Mouse (Mus musculus): Measurements from ENCODE around the gene Unc79. TPM values are rescaled to one million over a fixed set of nuclear protein-coding genes. Genes with fewer than 3 reads are reported as not detected.

The Unc79 gene
- polyA plus RNA-seq, 1 experiment from 2014 or later = 0.16 TPM

- Histone ChIP-seq H3K27me3 (ENCODE audit: control insufficient read depth, insufficient read depth, low read length) (peaks cover 9% of the 10 kb centered on the region; the same call in 1 of the 2 replicates), H3K4me3 (ENCODE audit: low read length) (no peak overlapping the region), H3K36me3 (ENCODE audit: control insufficient read depth, insufficient read depth, low read length) (no peaks in the 10 kb centered on the region), H3K9ac (ENCODE audit: low read depth, low read length) (no peak overlapping the region), H3K9me3 (ENCODE audit: control insufficient read depth, low read length) (no peaks in the 10 kb centered on the region), H3K27ac (ENCODE audit: low read depth, low read length) (no peak overlapping the region), H3K4me1 (ENCODE audit: control insufficient read depth, insufficient read depth, low read length) (peaks cover 4% of the 10 kb centered on the region; the same call in 1 of the 2 replicates), H3K4me2 (replicated peaks; ENCODE audit: low read depth, low read length) (no peak overlapping the region)
- 22% methylated on average over 10 of the region's 10 CpGs for WGBS
- no peak for ATAC-seq (ENCODE audit: low FRiP score, low TSS enrichment)
Measured at GRCm38 (mm10) chr12:102947826-102948225, 833 bp upstream of the Unc79 start.

- H3K4me3 ChIP-seq (ENCODE audit: low read length) = peak overlapping the region; percentile 52
- H3K4me2 ChIP-seq (replicated peaks; ENCODE audit: low read depth, low read length) = peak overlapping the region; percentile 92
- no peaks in the 10 kb centered on the region for H3K36me3 ChIP-seq (ENCODE audit: control insufficient read depth, insufficient read depth, low read length)
- WGBS = under 1% methylated on average over 40 of the region's 42 CpGs
- peaks cover 9% of the 10 kb centered on the region; the same call in 1 of the 2 replicates for H3K27me3 ChIP-seq (ENCODE audit: control insufficient read depth, insufficient read depth, low read length)
- H3K4me1 ChIP-seq (ENCODE audit: control insufficient read depth, insufficient read depth, low read length) = peaks cover 4% of the 10 kb centered on the region; the same call in 1 of the 2 replicates
- ATAC-seq (ENCODE audit: low FRiP score, low TSS enrichment) = peak; percentile 92
- no peaks in the 10 kb centered on the region for H3K9me3 ChIP-seq (ENCODE audit: control insufficient read depth, low read length)
- no peak overlapping the region; the same call in 1 of the 2 replicates for H3K9ac ChIP-seq (ENCODE audit: low read depth, low read length)
- no peak overlapping the region for H3K27ac ChIP-seq (ENCODE audit: low read depth, low read length)
Measured at GRCm38 (mm10) chr12:102949395-102950208, 943 bp downstream of the Unc79 start.

- no peak overlapping the region for H3K4me2 ChIP-seq (replicated peaks; ENCODE audit: low read depth, low read length)
Measured at GRCm38 (mm10) chr12:102960051-102960775, 11.6 kb downstream of the Unc79 start.

GRCm38 (mm10) chr12:102961066-102961465 lies 12.4 kb downstream of the Unc79 start:
- WGBS = 65% methylated on average over 3 of the region's 3 CpGs
- no peak overlapping the region for H3K9ac ChIP-seq (ENCODE audit: low read depth, low read length)
- no peaks in the 10 kb centered on the region for H3K36me3 ChIP-seq (ENCODE audit: control insufficient read depth, insufficient read depth, low read length)
- H3K27ac ChIP-seq (ENCODE audit: low read depth, low read length) = no peak overlapping the region
- no peak overlapping the region for H3K4me2 ChIP-seq (replicated peaks; ENCODE audit: low read depth, low read length)
- H3K4me3 ChIP-seq (ENCODE audit: low read length) = no peak overlapping the region
- no peaks in the 10 kb centered on the region for H3K4me1 ChIP-seq (ENCODE audit: control insufficient read depth, insufficient read depth, low read length)
- H3K27me3 ChIP-seq (ENCODE audit: control insufficient read depth, insufficient read depth, low read length) = no peaks in the 10 kb centered on the region
- H3K9me3 ChIP-seq (ENCODE audit: control insufficient read depth, low read length) = no peaks in the 10 kb centered on the region
- ATAC-seq (ENCODE audit: low FRiP score, low TSS enrichment) = no peak

More at GRCm38 (mm10) chr12:102960051-102960775, 11.6 kb downstream of the Unc79 start:
- Histone ChIP-seq H3K27ac (ENCODE audit: low read depth, low read length) (no peak overlapping the region), H3K27me3 (ENCODE audit: control insufficient read depth, insufficient read depth, low read length) (no peaks in the 10 kb centered on the region), H3K9me3 (ENCODE audit: control insufficient read depth, low read length) (no peaks in the 10 kb centered on the region), H3K4me3 (ENCODE audit: low read length) (no peak overlapping the region), H3K9ac (ENCODE audit: low read depth, low read length) (no peak overlapping the region), H3K4me1 (ENCODE audit: control insufficient read depth, insufficient read depth, low read length) (no peaks in the 10 kb centered on the region), H3K36me3 (ENCODE audit: control insufficient read depth, insufficient read depth, low read length) (no peaks in the 10 kb centered on the region)
- no peak for ATAC-seq (ENCODE audit: low FRiP score, low TSS enrichment)
- WGBS = 88% methylated on average over 7 of the region's 7 CpGs

GRCm38 (mm10) chr12:102964486-102964885 lies 15.8 kb downstream of the Unc79 start:
- Histone ChIP-seq H3K27ac (ENCODE audit: low read depth, low read length) (no peak overlapping the region), H3K36me3 (ENCODE audit: control insufficient read depth, insufficient read depth, low read length) (no peaks in the 10 kb centered on the region), H3K9ac (ENCODE audit: low read depth, low read length) (no peak overlapping the region), H3K4me2 (replicated peaks; ENCODE audit: low read depth, low read length) (no peak overlapping the region), H3K4me3 (ENCODE audit: low read length) (no peak overlapping the region), H3K27me3 (ENCODE audit: control insufficient read depth, insufficient read depth, low read length) (no peaks in the 10 kb centered on the region), H3K9me3 (ENCODE audit: control insufficient read depth, low read length) (no peaks in the 10 kb centered on the region), H3K4me1 (ENCODE audit: control insufficient read depth, insufficient read depth, low read length) (no peaks in the 10 kb centered on the region)
- no peak for ATAC-seq (ENCODE audit: low FRiP score, low TSS enrichment)
- 67% methylated on average over 3 of the region's 3 CpGs for WGBS

GRCm38 (mm10) chr12:102980584-102980983 lies 31.9 kb downstream of the Unc79 start:
- Histone ChIP-seq H3K27ac (ENCODE audit: low read depth, low read length) (no peak overlapping the region), H3K9me3 (ENCODE audit: control insufficient read depth, low read length) (no peaks in the 10 kb centered on the region)
- ATAC-seq (ENCODE audit: low FRiP score, low TSS enrichment) = no peak

GRCm38 (mm10) chr12:102981543-102981942 lies 32.9 kb downstream of the Unc79 start:
- Histone ChIP-seq H3K4me3 (ENCODE audit: low read length) (no peak overlapping the region), H3K4me1 (ENCODE audit: control insufficient read depth, insufficient read depth, low read length) (no peaks in the 10 kb centered on the region), H3K36me3 (ENCODE audit: control insufficient read depth, insufficient read depth, low read length) (no peaks in the 10 kb centered on the region), H3K27me3 (ENCODE audit: control insufficient read depth, insufficient read depth, low read length) (no peaks in the 10 kb centered on the region), H3K9me3 (ENCODE audit: control insufficient read depth, low read length) (no peaks in the 10 kb centered on the region), H3K9ac (ENCODE audit: low read depth, low read length) (no peak overlapping the region), H3K27ac (ENCODE audit: low read depth, low read length) (no peak overlapping the region), H3K4me2 (replicated peaks; ENCODE audit: low read depth, low read length) (no peak overlapping the region)
- no peak for ATAC-seq (ENCODE audit: low FRiP score, low TSS enrichment)
- 88% methylated on average over 3 of the region's 3 CpGs for WGBS

More at GRCm38 (mm10) chr12:102980584-102980983, 31.9 kb downstream of the Unc79 start:
- no peaks in the 10 kb centered on the region for H3K36me3 ChIP-seq (ENCODE audit: control insufficient read depth, insufficient read depth, low read length)
- no peaks in the 10 kb centered on the region for H3K27me3 ChIP-seq (ENCODE audit: control insufficient read depth, insufficient read depth, low read length)
- 62% methylated on average over 4 of the region's 4 CpGs for WGBS
- no peak overlapping the region for H3K4me2 ChIP-seq (replicated peaks; ENCODE audit: low read depth, low read length)
- no peaks in the 10 kb centered on the region for H3K4me1 ChIP-seq (ENCODE audit: control insufficient read depth, insufficient read depth, low read length)
- H3K4me3 ChIP-seq (ENCODE audit: low read length) = no peak overlapping the region
- no peak overlapping the region for H3K9ac ChIP-seq (ENCODE audit: low read depth, low read length)

- Histone ChIP-seq H3K4me3 (ENCODE audit: low read length) (no peak overlapping the region), H3K4me2 (replicated peaks; ENCODE audit: low read depth, low read length) (no peak overlapping the region), H3K9me3 (ENCODE audit: control insufficient read depth, low read length) (no peaks in the 10 kb centered on the region), H3K4me1 (ENCODE audit: control insufficient read depth, insufficient read depth, low read length) (no peaks in the 10 kb centered on the region), H3K27ac (ENCODE audit: low read depth, low read length) (no peak overlapping the region), H3K27me3 (ENCODE audit: control insufficient read depth, insufficient read depth, low read length) (no peaks in the 10 kb centered on the region), H3K36me3 (ENCODE audit: control insufficient read depth, insufficient read depth, low read length) (no peaks in the 10 kb centered on the region), H3K9ac (ENCODE audit: low read depth, low read length) (no peak overlapping the region)
- ATAC-seq (ENCODE audit: low FRiP score, low TSS enrichment) = no peak
Measured at GRCm38 (mm10) chr12:102985401-102985800, 36.7 kb downstream of the Unc79 start.

- no peak overlapping the region for H3K4me3 ChIP-seq (ENCODE audit: low read length)
- no peak overlapping the region for H3K27ac ChIP-seq (ENCODE audit: low read depth, low read length)
- 79% methylated on average over 6 of the region's 6 CpGs for WGBS
- no peaks in the 10 kb centered on the region for H3K36me3 ChIP-seq (ENCODE audit: control insufficient read depth, insufficient read depth, low read length)
- no peaks in the 10 kb centered on the region for H3K27me3 ChIP-seq (ENCODE audit: control insufficient read depth, insufficient read depth, low read length)
- no peak overlapping the region for H3K4me2 ChIP-seq (replicated peaks; ENCODE audit: low read depth, low read length)
- ATAC-seq (ENCODE audit: low FRiP score, low TSS enrichment) = no peak
- no peaks in the 10 kb centered on the region for H3K4me1 ChIP-seq (ENCODE audit: control insufficient read depth, insufficient read depth, low read length)
- no peak overlapping the region for H3K9ac ChIP-seq (ENCODE audit: low read depth, low read length)
- H3K9me3 ChIP-seq (ENCODE audit: control insufficient read depth, low read length) = no peaks in the 10 kb centered on the region
Measured at GRCm38 (mm10) chr12:102987736-102988135, 39.1 kb downstream of the Unc79 start.

Data from kidney, embryonic 14.5 days (tissue).